ENCODE assay signal across 13 mouse cellular contexts in genomic region chr13:43122306-43123070, GRCm38 (mm10). TPM values are rescaled to one million over a fixed set of nuclear protein-coding genes. Genes with fewer than 3 reads are reported as not detected.
DNase-seq lines count a peak whose midpoint lies in the region; ATAC-seq lines count a peak whose summit lies in the region.
"Had no signal": no experiment of that assay in that cellular context is flagged by ENCODE, and none has a peak within 500 bp of the region (broad histone marks: within the 10 kb centered on the region; RNA-seq: fewer than 3 reads in every experiment).

No protein-coding gene starts in this region.

- ATAC-seq in liver, embryonic 11.5 days (replicated peaks; ENCODE audit: low FRiP score): no peak
- ATAC-seq in embryonic facial prominence, embryonic 15.5 days (ENCODE audit: insufficient number of reproducible peaks, low FRiP score, low TSS enrichment, low read depth): no peak
- ATAC-seq: forebrain, embryonic 14.5 days; intestine, embryonic 15.5 days had no signal

- no peaks in the 10 kb centered on the region for H3K27me3 ChIP-seq in liver, embryonic 11.5 days (replicated peaks; ENCODE audit: control insufficient read depth, insufficient read depth, low read length)
- no peaks in the 10 kb centered on the region for H3K27me3 ChIP-seq in embryonic facial prominence, embryonic 15.5 days
- no peaks in the 10 kb centered on the region for H3K27me3 ChIP-seq in limb, embryonic 10.5 days (ENCODE audit: low read depth, poor library complexity, severe bottlenecking)
- H3K27me3 ChIP-seq: intestine, embryonic 15.5 days; limb, embryonic 15.5 days; midbrain, embryonic 12.5 days had no signal

- no peak overlapping the region for H3K27ac ChIP-seq in liver, embryonic 11.5 days (ENCODE audit: low read depth, low read length)
- H3K27ac ChIP-seq in embryonic facial prominence, embryonic 15.5 days (replicated peaks): no peak overlapping the region
- H3K27ac ChIP-seq in limb, embryonic 10.5 days: 0 out of 2 replicates have a peak overlapping the region, but pooled peaks have one; percentile 10
- H3K27ac ChIP-seq: intestine, embryonic 15.5 days; limb, embryonic 15.5 days; midbrain, embryonic 12.5 days had no signal

- WGBS in liver, embryonic 11.5 days: 67% methylated on average over 16 of the region's 16 CpGs
- WGBS in embryonic facial prominence, embryonic 15.5 days: 40% methylated on average over 16 of the region's 16 CpGs
- WGBS in limb, embryonic 10.5 days: 79% methylated on average over 16 of the region's 16 CpGs

- H3K9ac ChIP-seq in liver, embryonic 11.5 days (ENCODE audit: low read depth, low read length): no peak overlapping the region
- no peak overlapping the region for H3K9ac ChIP-seq in embryonic facial prominence, embryonic 15.5 days
- H3K9ac ChIP-seq: intestine, embryonic 15.5 days; limb, embryonic 15.5 days; midbrain, embryonic 12.5 days had no signal

- peak; percentile 18 for DNase-seq in adrenal gland, postnatal 10 days
- DNase-seq in adrenal gland, postnatal 25 days: no peak
- DNase-seq in liver: peak; percentile 20
- no peak for DNase-seq in liver, embryonic 11.5 days (ENCODE audit: low spot score)
- no peak for DNase-seq in limb, embryonic 10.5 days (ENCODE audit: low spot score)
- no peak for DNase-seq in left cerebral cortex, adult 9 months (ENCODE audit: low spot score in 2 of 2)
- DNase-seq in left cerebral cortex, adult 8-10 months (ENCODE audit: low spot score in 2 of 2): no peak
- DNase-seq: cerebellum, adult 11-12 months had no signal

- no peaks in the 10 kb centered on the region for H3K36me3 ChIP-seq in liver, embryonic 11.5 days (ENCODE audit: control insufficient read depth, insufficient read depth, low read length)
- no peaks in the 10 kb centered on the region for H3K36me3 ChIP-seq in embryonic facial prominence, embryonic 15.5 days
- H3K36me3 ChIP-seq in limb, embryonic 10.5 days: no peaks in the 10 kb centered on the region
- H3K36me3 ChIP-seq: intestine, embryonic 15.5 days; limb, embryonic 15.5 days; midbrain, embryonic 12.5 days had no signal

- H3K9me3 ChIP-seq in liver, embryonic 11.5 days (ENCODE audit: control insufficient read depth, low read length): no peaks in the 10 kb centered on the region
- no peaks in the 10 kb centered on the region for H3K9me3 ChIP-seq in embryonic facial prominence, embryonic 15.5 days (replicated peaks)
- H3K9me3 ChIP-seq in limb, embryonic 10.5 days (replicated peaks): no peaks in the 10 kb centered on the region
- H3K9me3 ChIP-seq: intestine, embryonic 15.5 days; limb, embryonic 15.5 days; midbrain, embryonic 12.5 days had no signal

- H3K4me1 ChIP-seq in liver, embryonic 11.5 days (replicated peaks; ENCODE audit: control insufficient read depth, insufficient read depth, low read length): no peaks in the 10 kb centered on the region
- H3K4me1 ChIP-seq in embryonic facial prominence, embryonic 15.5 days: peaks cover 24% of the 10 kb centered on the region
- H3K4me1 ChIP-seq in limb, embryonic 10.5 days: peaks cover 34% of the 10 kb centered on the region
- H3K4me1 ChIP-seq: intestine, embryonic 15.5 days had no signal

- no peak overlapping the region for H3K4me2 ChIP-seq in liver, embryonic 11.5 days
- H3K4me2 ChIP-seq in embryonic facial prominence, embryonic 15.5 days (replicated peaks): 0 out of 2 replicates have a peak overlapping the region, but pooled peaks have one; percentile 2
- H3K4me2 ChIP-seq: intestine, embryonic 15.5 days; limb, embryonic 15.5 days; midbrain, embryonic 12.5 days had no signal

- no peak overlapping the region for H3K4me3 ChIP-seq in liver, embryonic 11.5 days (ENCODE audit: low read depth, low read length)
- H3K4me3 ChIP-seq in embryonic facial prominence, embryonic 15.5 days (replicated peaks): no peak overlapping the region
- H3K4me3 ChIP-seq in limb, embryonic 10.5 days: no peak overlapping the region
- H3K4me3 ChIP-seq: intestine, embryonic 15.5 days; limb, embryonic 15.5 days; midbrain, embryonic 12.5 days had no signal

RNA-seq across cellular contexts. Expression of gene Tbc1d7, which starts 48.8 kb away (rescaled TPM):
- 10 to 100 TPM; 24.4 to 26.7 TPM for total RNA-seq in adrenal gland, postnatal 10 days (2021)
- total RNA-seq in adrenal gland, postnatal 25 days (2021): 20.9 and 21.5 TPM in 2 replicates
- 28.9 and 34.8 TPM in 2 replicates for polyA plus RNA-seq in liver, embryonic 11.5 days (2014; fragmentation: Nextera tagmentation; extraction: Ambion mirVana)
- 41.3 and 41.4 TPM in 2 replicates for polyA plus RNA-seq in embryonic facial prominence, embryonic 15.5 days (2015; fragmentation: Nextera tagmentation; extraction: Ambion mirVana)
- 63.5 and 67.6 TPM in 2 replicates for polyA plus RNA-seq in limb, embryonic 10.5 days (2016; fragmentation: Nextera tagmentation; extraction: Ambion mirVana)
- 10 to 100 TPM; 25.2 to 28.3 (median 26.1) TPM for total RNA-seq in left cerebral cortex, adult 8-10 months (2022)

Comparison
In these comparisons a context has a peak if more than half of its experiments do, and no peak if none do; other contexts are left out.
1. DNase-seq: peak in adrenal gland, postnatal 10 days (single experiment) and liver (single experiment); none in adrenal gland, postnatal 25 days (single experiment), liver, embryonic 11.5 days (single experiment), limb, embryonic 10.5 days (single experiment), left cerebral cortex, adult 9 months (0 of 2) and left cerebral cortex, adult 8-10 months (0 of 2).